Mouse (Mus musculus): ENCODE measurements around the gene Zbtb16.

The Zbtb16 gene

DNA sequence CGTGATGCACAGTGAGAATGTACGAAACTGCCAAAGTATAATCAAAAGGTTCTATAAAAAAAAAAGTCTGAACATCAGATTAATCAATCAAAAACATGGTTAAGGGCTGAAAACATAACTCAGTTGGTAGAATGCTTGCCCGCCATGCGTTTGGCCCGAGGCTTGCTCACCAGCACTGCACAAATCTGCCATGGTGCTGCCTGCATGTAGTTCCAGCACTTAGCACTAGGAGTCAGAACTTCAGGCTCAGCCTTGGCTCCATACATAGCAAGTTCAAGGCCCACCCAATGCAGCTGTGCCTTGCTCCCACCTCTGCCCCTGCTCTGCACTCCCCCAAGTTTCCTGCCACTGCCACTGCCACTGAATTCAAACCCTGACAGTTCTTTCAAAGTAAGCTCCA, 230.3 kb downstream of the Zbtb16 start:
- no peak for DNase-seq (ENCODE audit: low read depth, low spot score)

DNA sequence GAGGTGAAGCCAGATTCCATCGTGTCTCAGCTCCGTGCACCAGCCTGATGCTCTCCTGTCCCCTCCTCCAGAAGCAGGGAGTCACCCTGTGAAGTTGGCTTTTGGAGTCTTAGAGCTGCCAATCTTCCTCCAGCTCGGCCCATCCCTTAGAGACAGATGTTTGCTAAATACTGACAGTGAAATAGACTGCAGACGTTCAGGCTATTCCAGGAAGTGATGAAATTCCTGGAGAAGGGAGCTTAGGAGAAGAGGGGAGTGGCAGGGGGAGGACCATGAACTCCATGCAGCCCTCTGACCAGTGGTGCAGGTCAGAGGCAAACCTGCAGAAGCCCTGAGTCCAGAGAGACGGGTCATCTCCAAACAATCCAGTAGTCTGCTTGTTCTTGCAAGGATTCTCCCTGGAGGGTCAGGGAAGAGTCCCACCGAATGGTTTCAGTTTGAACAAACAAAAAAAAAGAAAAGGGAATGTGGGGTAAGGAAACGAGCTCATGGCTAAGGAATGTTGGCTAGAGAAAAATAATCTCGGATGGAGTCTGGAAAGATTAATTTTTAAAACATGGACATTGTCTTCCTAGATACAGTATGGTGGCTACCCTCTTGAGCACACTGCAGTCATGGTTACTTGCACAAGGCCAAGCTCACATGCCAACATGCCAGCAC, 231.0 kb downstream of the Zbtb16 start, which contains the start of gene Nnmt:
TSS of gene Nnmt (minus strand) at position 215 of the 660 bp plus-strand sequence.
- no peak for DNase-seq (ENCODE audit: low read depth, low spot score)

All from CD4-positive, CD25-positive, alpha-beta regulatory T cell, adult 2 months (primary cell).